Mouse (Mus musculus): ENCODE results near the gene Dgkh.

Dgkh gene

DNA sequence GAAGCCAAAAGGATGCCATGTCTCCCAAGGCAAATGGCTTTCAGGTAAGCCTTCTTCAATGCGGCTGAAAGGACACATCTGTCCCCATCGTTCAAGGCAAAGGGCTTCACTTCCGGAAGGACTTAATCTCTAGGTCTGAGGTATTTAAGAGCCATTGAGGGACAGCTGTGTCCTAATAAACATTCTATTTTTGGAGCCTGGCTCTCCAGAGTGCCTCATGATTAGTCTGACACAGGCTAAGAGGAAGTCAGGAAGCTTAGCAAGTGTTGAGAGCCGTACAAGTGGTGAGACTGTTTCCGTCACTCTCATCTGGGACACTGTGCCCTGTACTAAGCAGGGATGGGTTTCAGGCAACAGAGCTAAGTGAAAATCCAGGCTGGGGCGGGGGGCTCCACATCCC, 183.8 kb downstream of the Dgkh start:
- intact Hi-C loops (cut with DNase I), result no loop called here

DNA sequence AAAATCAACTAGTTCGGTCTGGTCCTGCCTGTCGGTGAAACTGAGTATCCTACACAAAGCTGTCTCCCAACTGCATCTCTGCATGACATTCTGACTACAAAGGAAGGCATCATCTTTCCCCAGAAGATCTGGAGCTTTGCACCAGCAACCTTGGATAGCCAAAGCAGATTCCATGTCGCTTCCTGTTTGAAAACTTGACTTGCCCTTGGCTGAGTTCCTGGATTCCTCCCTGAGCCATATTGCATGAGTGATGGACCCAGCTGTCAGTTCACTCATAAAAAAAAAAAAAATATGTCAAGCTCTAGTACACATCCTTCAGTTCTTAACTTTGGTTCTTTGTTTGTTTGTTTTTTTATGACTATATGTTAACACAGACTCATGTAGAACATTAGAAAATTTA, 191.3 kb downstream of the Dgkh start:
- intact Hi-C loops (cut with DNase I), result no loop called here

DNA sequence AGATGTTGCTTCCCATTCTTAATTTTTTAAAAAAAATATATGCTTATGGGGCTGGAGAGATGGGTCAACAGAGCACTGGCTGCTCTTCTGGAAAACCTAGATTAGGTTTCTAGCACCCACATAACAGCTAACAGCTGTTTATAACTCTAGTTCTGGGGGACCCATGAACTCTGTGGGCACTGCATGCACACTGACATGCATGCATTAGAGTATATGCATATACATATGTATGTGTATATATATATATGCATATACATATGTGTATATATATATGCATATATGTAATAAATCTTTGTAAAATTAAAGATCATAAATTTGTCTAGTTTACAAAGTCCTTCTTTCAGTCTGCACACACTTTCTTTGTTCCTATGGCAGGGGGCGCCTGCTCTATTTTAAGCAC, 192.8 kb downstream of the Dgkh start:
- intact Hi-C loops (cut with DNase I), result no loop called here

DNA sequence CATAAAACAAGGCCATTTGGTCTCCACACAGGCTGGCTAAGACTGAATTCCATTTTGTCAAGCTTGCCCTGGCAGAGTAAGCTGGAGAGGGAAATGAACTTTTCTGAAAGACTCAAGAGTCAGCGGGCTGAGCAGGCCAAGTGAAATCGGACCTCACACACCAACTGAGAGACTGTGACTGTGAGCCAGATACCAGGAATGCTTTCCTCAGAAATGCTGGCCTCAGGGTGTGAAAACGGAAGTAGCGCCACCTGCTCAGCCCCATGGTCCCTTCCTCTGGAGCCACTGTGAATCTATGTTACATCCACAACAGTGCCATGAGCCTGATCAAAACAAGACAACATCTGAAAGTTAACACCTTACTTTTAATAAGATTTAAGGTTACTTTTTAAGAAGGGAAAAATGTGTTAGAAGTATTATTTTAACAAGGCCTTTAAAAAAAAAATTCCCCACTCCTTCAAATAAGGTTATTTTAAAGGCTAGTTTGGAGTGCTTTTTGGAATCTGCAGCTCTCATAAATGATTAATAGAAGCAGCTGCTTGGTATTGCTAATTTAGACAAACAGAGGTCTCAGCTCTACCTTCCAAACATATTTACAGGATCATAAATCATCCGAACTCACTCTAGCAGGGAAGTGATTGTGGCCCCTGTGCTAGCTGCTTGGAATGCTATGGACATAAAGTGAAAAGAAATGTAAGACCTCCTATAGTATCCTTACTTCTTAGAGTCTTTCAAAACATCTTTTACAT, 193.8 kb downstream of the Dgkh start:
- intact Hi-C loops (cut with DNase I), result no loop called here

DNA sequence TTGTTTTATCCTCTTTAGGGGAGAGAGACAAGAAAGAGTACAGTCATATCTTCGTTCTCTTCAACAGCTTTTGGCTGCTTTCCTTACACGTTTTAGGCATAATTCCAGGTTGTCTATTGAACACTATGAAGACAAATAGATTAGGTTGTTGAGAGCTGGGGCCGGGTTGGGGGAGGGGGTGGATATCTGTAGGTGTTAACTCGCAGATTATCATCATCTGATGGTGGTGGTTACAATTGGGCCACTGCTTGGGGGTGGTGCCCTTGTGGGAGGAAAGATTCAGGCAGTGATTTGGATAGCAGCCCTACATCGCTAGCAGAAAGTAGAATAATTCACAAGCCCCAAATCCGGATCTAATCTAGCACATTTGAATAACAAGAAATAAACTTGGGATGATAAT, 195.0 kb downstream of the Dgkh start:
- intact Hi-C loops (cut with DNase I), result no loop called here

DNA sequence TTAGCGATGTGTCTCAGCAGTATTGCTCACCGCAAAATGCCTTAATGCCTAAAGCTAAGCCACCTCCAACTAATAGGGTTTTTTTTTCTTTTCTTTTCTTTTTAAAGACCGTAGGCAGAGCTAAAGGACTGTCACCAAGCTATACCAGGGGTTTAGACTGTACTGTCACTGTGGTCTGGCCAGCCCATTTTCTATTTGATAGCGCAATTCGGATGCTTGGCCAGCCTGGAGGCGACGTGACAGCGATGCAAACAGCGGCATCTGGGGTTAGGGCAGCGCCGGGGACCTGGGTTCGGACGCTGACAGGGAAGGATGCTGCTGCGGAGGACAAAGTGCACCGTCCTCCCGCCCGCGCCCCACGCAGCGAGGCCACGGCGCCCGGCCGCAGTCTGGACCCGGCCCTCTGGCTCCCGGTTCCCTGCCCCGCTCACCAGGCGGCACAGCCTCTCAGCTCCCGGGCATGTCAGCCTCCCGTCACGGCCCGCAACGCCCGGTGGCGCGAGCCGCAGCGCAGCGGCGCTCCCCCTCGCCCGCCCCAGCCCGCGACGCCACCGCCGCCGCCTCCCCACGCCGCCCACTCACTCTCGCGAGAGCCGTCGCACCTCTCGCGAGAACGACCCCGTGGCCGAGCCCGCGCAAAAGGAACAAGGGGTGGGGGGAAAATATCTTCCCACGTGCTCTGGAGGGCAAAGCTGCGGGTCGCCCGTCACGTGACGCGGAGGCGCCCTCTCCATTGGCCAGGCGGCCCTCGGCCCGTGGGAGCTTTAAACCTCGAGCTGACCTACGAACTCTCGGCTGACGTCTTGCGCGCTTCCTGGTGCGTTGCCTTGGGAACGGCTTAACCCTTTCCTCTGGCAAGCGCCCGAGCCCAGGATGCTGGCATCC, 196.1 kb downstream of the Dgkh start, which contains the start of gene Akap11:
Gene Akap11 (minus strand): TSS at position 528 of the 885 bp plus-strand sequence.
- intact Hi-C loops (cut with DNase I), result no loop called here

DNA sequence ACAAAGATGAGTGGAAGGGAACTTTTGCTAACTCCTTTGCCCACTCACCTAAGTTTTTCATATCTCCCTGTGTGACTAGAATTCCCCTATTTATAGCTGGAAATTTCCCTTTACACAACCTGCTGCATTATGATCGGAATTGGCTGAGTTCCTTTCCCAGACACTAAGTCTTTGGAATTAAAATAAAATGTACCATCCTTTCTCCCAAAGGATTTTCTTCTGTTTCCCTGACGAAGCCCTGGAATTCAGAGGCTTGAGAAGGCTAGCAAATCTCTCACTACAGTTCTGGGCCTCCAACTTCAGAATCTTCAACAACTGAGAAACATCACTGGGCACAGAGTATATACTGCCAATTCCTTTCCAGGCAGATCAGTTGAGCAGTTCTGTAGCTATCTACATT, 197.2 kb downstream of the Dgkh start:
- intact Hi-C loops (cut with DNase I), result no loop called here

DNA sequence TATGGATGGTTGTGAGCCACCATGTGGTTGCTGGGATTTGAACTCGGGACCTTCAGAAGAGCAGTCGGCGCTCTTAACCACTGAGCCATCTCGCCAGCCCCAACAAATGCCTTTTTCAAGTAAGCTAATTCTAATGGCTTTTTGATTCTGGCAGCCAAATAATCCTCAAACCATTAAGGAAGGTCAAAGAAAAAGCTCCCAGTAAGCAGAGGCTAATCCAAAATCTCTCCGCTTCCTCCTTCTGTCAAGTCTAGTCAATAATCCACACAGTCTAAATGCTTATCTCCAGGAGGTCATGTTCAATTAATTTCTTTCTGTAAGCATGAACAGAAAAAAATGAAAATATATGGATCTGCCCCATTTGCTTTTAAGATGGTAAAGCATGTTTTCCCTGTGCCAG, 197.9 kb downstream of the Dgkh start:
- intact Hi-C loops (cut with DNase I), result no loop called here

DNA sequence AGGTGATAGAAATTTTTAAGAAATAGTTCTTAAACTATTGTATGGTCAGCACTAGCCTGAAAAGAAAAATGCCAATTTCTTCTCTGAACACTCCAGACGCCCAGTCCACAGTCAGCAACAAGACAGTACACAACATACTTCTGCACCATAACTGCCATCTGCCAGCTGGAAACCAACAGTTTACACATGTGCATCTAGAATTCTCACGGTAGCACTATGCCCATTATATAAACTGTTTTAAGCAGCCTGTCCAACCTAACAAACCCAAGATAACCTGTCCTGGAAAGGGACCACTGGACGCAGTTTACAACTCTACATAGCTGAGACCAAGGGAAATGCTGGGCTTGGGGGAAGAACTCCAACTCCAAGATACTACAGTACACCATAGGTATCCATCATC, 198.9 kb downstream of the Dgkh start:
- intact Hi-C loops (cut with DNase I), result no loop called here

DNA sequence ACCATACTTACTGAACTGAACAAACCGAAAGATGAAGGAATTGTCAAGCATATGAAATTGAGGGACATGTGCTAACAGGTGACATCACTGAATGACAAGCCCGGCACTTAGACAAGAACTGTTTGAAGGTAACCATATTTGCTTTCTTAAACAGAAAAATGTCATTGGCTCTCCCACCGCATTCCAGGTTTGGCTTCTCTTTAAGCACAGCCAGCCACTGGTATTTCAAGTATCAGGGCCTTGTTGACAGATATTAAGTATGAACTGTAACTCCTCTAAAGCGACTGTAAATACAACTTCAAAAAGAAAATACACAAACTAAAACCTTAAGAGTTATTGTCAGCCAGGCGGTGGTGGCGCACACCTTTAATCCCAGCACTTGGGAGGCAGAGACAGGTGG, 200.2 kb downstream of the Dgkh start:
- intact Hi-C loops (cut with DNase I), result no loop called here

DNA sequence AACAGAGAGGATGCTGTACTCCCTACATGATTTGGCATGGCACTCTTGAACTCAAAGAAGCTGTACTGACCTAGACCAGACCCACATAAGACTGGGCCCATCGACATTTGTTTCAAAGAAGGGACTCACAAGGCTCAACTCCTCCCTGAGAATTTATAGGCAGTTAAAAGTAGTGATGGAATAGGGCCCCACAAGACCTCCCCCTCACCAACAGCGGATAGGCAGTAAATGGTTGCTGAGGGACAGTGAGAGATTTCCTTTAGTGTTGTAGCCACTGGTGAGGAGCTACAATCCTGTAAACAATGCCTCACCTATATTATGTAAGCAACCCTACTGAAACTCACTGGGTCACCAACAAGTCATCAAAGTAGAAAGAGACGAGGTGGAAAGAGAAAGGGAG, 202.3 kb downstream of the Dgkh start:
- intact Hi-C loops (cut with DNase I), result no loop called here

DNA sequence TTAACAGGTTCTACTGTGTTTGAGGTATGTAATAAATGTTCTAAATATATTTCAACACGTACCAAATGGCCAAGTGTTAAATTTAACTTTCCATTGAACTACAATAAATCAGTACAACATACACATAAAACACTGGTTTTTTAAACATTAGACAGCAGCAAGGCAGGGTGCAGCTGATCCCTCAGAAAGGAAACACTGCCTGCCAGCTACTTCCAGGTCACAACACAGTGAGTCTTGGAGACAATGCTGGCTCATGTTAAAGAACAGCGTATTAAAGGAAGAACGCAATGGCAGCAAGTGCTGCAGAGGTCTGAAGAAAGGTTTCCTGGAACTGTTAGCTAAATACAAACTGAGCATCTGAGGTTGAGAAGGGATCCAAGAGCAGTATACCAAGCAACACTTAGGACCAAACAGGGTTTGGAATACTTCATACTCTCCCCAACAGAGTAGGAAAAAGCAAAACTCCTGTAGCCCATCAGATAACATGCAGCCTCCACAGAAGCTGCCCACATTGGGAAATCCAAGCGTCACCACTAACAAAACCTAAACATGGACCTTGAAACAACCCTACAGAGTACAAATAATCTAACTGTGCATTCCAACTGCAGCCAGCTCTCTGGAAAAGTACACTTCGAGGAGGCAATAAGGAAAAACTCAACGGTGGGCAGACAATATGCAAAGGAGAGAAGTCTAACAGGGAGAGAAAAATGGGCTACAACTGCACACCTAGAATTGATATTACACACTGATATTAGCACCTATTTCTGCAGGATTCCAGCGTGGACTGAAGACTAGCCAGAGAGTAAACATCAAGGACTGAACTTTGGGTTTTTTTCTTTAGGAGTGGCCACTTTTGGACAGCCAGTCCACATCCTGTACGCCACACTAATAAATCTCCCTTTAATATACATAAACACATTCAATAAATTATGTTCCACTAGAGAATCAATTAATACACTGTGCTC, 203.8 kb downstream of the Dgkh start:
- intact Hi-C loops (cut with DNase I), result no loop called here

DNA sequence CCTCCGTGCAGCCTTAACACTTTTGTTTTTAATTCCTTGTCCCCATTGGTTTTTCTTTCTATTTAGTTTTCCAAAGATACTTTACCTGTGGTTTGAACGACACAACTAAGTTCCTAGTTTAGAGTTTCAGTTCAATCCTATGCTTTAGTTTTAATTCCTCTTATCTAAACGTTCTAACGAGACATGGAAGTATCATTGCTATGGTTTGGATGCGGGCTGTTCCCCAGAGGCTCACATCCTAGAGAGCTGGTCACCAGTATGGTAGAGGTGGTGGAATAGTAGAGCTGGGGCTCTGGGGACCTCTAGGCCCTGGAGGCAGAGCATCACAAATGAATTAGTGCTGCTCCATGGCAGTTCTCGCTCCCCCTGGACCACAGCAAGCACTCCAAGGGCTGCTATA, 205.7 kb downstream of the Dgkh start:
- intact Hi-C loops (cut with DNase I), result no loop called here

DNA sequence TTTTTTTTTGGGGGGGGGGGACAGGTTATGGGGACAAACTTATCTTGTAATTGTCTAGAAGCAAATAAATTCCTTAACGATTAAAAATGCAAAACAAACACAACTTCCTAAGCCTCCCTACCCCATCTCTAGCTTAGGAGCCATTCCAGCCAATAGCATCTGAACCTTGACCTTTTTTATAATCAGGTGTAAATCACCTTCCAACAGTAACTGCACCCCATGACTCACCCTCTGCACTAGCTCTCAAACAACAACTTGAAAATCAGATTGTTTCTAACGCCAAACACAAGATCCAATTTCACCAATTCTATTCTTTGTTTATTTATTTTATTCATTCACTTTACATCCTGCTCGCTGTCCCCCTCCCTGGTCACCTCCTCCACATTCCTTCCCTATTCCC, 206.1 kb downstream of the Dgkh start:
- intact Hi-C loops (cut with DNase I), result no loop called here

DNA sequence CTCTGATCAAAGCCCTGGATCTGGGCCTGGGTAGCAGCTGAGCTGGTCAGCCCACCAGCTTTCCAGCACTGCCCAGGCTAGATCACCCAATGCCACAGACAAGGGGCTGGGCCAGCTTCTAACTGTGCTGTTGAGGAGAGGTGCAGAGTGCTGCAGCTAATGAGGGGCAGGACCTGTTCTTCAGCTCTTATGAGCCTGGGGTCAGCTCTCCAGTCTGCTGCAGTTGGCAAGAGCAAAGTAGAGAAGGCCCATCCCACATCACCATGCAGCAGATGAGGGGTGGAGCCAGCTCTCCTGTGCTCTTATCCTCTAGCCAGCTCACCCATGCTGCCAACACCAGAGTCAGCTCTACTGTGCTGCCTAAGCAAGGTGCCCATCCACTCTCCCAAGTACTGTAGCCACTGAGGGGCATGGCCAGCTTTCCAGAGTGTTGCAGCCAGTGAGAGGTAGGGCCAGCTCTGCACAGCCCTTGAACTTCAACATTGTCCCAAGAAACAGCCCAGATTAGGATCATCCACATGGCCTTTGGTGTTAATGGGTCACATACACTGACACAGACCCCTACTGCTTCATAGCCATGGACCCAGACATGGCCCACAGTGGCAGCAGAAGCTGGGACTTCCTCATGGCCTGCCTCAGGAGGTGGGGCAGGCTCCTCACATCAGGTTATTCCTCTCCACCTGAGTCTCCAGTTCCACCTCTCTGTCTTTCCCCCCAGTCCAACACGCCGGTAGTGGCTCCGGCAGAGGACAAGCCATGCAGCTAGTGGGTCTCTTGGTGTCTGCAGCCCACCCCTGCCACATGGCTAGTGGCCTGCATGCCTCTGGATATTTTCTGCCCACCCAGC, 206.7 kb downstream of the Dgkh start:
- intact Hi-C loops (cut with DNase I), result no loop called here

DNA sequence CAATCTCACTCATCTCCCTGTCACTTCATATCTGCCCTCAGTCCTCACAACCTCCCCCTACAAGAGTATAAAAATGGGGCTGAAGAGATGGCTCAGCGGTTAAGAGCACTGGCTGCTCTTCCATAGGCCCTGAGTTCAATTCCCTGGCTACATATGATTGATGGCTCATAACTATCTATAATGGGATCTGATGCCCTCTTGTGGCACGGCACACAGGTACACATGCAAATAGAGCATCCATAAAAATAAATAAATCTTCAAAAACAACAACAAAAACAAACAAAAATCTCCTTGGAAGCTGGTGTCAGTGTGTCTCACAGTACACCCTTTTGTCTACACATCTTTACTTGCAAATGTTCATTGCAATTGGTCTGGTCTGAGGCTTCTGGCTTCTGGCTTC, 207.5 kb downstream of the Dgkh start:
- intact Hi-C loops (cut with DNase I), result no loop called here

DNA sequence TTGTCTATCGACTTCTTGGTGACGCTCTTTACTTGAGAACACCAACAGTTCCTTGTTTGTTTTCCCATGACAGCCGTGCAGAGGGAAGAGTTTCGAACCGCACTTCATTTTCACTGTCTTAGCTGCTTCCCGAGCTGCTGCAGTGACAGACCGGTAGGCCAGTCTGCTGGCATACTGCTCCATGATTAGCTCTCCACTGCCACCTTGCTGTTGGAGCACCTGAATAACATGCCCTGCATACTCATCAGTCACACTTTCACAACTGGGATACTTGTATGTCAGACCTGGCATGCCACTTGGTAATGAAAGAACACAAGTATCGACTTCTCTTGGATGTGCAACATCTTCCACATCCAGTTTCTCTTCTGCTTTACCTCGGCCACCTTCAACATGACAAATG, 221.9 kb downstream of the Dgkh start:
- intact Hi-C loops (cut with DNase I), result no loop called here

DNA sequence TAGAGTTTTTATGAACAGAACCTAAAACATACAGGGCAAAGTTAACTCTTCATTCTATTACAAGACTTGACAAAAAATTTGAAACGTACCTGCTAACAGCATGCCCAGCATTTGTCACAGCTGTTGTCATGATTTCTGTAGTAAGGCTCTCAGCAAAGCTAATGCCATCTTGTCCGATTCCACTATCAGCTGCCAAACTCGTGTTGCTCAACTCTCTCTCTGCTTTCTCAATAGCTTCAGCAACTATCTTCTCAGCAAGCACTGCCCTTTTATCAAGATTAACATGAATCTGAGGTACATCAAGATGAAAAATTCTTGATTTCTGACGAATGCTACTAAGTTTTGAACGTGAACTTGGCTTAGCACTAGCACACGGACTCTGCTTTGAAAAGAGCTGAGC, 222.8 kb downstream of the Dgkh start:
- intact Hi-C loops (cut with DNase I), result no loop called here

Measured in adrenal gland (tissue).